Mouse (Mus musculus) gastrocnemius, postnatal 14 days (tissue): ENCODE results near the gene Cmas. TPM values are rescaled to one million over a fixed set of nuclear protein-coding genes. Genes with fewer than 3 reads are reported as not detected.

ENCODE experiments used
- DNase-seq: peaks from one replicate; pipeline ENCODE4 v3.0.0; 2021; ENCODE audit warnings: mixed read lengths
- intact Hi-C: fragments of 180-260 bp; cut with DNase I; formaldehyde crosslinking; loops from one replicate; pipeline ENCODE4 v1.15.1; 2025; ENCODE audit warnings: low total_unique reads
- total RNA-seq, 2 experiments: library from RNA; stranded (reverse); gene quantifications; 2 replicates each; pipeline ENCODE4 v1.2.3; 2021

The Cmas gene
- total RNA-seq, 2 experiments from 2014 or later = 24.9 to 31.1 TPM

GRCm38 (mm10) chr6:142788042-142788987 is 31.8 kb downstream of the Cmas start:
- intact Hi-C loops = loop anchor here (10.0 kb wide), 1 partner anchor 176 kb away; the partner anchor contains the start of gene St8sia1
- no peak for DNase-seq

DNA sequence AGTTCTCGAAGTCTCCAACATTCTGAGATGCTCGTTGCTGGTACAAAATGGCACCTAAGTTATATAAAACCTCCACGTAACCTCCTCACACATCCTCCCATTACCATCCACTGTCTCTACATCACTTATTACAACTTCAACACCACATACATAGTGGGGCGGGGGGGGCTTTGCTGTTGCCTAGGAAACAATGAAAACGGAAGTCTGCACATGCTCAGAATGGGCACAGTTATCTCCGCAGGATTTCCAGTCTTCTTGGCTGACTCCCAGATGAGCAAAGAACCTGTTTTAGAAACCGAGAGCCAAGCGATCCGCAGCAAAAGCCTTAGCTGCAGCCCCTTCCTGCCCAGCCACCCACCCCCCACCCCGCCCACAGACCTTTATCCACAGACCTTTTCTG is 33.2 kb downstream of the Cmas start:
- intact Hi-C loops = loop anchor here (10.0 kb wide), 1 partner anchor 175 kb away; the partner anchor contains the start of gene St8sia1
- DNase-seq = no peak

DNA sequence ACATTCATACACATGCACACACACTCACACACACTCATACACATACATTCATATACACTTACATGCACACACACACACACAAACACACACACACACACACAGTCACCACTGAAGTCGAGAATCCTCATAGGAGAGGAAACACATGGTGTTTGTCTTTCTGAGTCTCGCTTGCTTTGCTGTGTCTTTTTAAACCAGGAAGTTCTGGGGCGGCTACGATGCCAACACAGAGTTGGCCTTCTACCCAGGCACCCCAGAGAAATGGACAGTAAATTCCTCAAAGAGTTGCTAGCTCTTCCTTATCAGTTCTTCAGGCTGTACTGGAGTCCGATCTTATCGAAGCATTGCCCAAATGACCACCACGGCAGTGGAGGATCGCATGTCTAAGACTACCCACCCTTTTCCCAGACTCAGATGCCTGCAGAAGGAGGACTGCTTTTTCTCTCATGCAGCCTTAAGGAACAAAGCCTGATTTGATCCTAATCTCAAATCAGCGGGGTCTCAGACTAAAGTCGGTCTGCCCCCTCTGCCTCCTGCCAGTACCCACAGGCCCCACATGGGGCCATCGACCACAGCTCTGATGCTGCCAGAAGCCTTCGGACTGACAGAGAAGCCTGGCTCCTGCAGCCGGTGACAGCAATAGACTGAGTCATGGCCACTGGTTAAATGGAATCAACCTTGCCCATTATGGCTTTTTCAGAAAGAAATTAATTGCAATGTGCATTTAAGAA is 35.9 kb downstream of the Cmas start:
- intact Hi-C loops = no loop called here

GRCm38 (mm10) chr6:142793468-142793867 is 37.0 kb downstream of the Cmas start:
- intact Hi-C loops = no loop called here

More for the DNA sequence above, 35.9 kb downstream of the Cmas start:
- DNase-seq = no peak

GRCm38 (mm10) chr6:142795087-142795486 is 38.6 kb downstream of the Cmas start:
- no peak for DNase-seq
- intact Hi-C loops = no loop called here

More at GRCm38 (mm10) chr6:142793468-142793867, 37.0 kb downstream of the Cmas start:
- DNase-seq = no peak

DNA sequence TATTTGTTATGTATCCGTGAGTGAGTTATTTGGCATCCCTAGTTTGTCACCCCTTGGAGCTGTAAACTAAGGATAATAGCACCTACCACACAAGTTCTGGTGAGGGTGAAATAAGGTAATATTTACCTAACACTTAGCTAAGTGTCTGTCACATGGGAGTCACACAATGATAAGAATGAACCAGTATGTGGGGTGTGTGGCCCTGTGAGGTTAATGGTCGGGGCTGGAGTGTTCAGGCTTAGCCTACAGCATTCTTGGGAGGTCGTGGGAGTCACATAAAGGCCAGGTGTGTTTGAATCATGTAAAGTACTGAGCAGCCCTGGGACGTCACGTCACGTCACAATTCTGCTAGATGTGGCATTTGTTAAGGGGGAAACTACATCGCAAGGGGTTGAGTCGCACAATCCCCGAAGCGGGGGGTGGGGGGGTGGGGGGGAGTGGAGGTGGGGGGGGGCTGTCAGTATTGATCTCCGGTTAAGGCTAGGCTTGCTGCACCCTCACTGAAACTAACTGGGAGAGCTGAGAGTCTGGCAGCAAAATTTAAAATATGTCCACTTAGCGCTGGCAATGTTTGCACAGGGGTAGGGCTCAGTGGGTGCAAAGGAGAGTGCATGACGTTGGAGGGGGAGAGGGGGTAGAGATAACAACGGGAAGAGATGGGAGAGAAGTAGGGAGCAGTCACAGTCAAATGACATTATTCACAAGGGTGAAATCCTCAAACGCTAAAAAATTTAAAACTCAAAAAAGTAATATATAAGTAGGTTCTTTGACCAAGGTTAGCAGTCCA is 39.4 kb downstream of the Cmas start:
- intact Hi-C loops = no loop called here
- DNase-seq = no peak

- DNase-seq = no peak
- intact Hi-C loops = no loop called here
Observed at GRCm38 (mm10) chr6:142797996-142798395, 41.5 kb downstream of the Cmas start.

DNA sequence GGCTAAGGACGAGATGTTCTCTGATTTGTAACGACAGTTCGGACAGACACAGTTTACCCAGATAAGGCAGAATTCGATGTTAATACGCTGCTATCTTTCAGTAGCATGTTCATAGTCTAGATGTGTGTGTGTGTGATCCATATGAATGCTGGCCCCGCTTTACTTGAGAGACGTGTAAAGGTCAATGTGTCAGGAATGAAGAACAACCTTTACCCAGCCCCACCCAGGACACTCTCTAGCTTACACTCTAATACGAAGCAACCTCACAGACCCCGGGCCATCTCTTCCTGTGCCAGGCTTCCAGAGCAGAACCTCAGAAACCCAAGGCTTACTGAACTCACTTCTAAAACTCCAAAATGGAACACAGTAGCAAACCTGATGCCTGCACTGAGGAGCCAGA is 42.4 kb downstream of the Cmas start:
- DNase-seq = no peak
- intact Hi-C loops = no loop called here

DNA sequence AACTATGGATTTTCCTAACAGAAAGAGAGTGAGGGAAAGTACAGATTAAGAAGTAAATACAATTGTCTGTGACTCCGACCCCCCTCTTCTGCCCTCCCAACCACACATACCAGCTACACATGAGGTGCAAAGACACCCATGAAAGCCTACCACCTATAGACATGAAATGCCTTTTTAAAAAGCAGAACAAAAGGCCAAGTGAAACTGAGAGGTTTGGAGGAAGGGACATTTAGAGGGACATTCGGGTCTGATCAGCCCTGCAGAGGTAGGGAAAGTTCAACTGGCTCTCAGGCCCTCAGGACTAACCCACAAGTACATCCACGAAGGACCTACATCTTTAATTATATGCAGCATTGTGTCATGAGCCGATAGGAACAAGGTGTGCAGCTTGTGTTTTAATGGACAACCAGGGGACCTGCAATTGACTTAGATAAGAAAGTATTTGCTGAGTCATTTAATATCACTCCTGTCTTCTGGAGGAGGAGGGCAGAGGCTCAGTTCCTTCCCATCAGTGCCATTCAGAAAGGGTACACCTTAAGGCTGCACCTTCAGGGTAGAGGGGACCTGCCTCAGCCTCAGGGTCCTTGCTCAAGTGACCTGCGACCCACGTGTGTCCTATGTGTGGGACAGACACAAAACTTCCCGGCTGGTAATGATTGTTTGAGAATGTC is 43.4 kb downstream of the Cmas start:
- intact Hi-C loops = no loop called here
- no peak for DNase-seq

- DNase-seq = no peak
- intact Hi-C loops = no loop called here
Observed at GRCm38 (mm10) chr6:142801687-142802086, 45.2 kb downstream of the Cmas start.

DNA sequence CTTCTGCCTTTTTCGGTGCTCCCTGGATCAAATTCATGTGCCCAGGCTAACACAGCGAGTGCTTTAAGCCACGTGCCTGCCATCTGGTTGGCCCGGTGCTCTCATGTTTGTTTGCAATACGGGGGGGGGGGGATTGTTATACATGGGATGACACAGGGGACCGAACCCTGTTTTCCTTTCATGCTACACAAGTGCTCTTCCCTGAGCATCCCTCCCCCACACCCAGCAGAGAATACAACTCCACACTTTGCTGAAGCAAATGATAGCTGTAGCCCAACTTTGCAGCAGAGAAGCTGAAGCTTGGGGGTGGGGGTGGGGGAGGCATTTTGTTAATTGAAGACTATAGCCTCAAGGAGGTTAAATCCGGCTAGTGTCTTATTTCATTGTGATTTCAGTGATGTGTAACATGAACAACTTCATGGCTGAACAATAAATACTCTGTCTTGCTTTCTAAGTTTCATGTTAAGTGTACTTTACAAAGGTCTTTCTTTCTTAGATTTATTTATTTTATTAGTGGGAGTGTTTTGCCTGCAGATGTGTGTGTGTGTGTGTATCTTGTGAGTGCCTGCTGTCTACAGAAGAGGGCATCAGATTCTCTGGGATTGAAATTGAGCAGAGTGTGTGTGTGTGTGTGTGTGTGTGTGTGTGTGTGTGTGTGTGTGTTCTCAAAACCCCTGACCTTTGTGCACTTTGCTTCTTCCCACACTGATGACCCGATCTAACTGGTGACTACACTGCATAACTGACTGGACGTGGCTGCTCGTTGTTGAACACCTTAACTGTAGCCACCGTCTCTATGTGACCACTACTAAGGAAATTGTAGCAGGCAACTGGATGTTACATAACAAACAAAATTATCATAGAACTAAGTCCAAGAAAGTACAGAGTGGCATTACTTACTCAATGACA is 46.4 kb downstream of the Cmas start:
- no peak for DNase-seq
- intact Hi-C loops = no loop called here

DNA sequence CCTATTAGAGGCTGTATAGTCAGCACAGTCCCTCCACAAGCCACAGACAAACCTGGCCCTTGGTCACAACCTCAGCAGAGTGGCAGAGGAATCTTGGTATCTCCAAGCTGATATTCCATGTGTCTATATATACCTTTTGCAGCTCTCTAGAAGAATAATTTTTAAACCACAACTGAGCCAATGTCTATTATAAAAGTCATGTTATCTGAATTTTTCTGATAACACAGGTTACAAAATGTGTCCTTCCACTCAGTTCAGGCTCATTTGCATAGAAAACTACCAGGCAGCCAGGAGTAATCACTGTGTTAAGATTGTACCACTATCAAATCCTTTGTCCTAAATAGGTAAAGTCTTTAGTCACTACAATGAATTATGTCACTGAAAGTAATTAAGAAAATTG is 47.9 kb downstream of the Cmas start, which contains the start of gene Sult6b2:
Sult6b2 (minus strand) TSS at position 101 of the 400 bp plus-strand sequence.
- intact Hi-C loops = no loop called here
- no peak for DNase-seq

GRCm38 (mm10) chr6:142806326-142806725 is 49.8 kb downstream of the Cmas start:
- no peak for DNase-seq
- intact Hi-C loops = no loop called here

DNA sequence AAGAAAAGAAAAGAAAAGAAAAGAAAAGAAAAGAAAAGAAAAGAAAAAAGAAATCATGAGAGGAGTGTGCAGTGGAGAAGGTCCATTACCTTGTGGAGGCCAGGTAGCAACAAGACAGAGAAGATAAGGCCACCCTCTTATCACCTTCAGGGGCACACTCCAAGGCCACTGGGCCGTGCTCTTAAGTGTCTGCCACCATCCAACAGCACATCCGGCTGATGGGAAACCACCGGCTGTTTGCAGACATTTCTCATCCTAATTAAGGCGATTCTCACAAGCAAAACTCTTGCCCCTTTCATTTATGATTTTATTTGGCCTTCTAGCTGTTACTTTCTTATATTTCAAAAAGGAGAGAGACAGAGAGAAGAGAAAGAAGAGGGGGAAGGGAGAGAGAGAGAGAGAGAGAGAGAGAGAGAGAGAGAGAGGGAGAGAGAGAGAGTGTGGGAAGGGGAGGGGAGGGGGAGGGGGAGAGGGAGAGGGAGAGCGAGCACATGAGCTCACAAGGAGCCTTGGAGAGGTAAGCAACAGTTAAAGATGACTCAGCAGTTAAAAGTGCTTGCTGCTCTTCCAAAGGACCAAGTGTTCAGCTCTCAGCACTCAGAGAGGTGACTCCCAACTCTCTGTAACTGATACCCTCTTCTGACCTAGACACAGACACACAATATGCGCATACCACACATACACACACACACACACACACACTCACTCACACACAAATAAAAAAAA is 53.0 kb downstream of the Cmas start:
- DNase-seq = no peak
- intact Hi-C loops = no loop called here

DNA sequence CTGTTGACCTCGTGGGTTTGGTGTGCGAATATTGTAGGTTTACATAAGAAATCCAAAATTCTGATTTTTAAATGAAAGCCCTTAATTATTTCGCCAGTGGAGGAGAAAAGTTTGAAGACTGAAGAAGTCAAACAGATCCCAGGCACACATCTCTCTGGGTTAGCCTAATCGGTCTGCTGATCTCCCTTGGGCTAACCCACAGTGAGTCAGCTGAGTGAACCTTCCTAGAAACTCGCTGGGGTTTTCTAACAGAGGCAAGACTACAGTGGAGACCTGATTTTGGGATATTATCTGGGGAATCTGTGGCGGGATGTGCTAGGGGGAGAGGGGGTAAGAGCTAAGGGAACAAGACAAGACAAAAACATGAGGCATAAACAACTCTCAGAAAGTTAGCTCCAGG is 53.8 kb downstream of the Cmas start:
- intact Hi-C loops = no loop called here

DNA sequence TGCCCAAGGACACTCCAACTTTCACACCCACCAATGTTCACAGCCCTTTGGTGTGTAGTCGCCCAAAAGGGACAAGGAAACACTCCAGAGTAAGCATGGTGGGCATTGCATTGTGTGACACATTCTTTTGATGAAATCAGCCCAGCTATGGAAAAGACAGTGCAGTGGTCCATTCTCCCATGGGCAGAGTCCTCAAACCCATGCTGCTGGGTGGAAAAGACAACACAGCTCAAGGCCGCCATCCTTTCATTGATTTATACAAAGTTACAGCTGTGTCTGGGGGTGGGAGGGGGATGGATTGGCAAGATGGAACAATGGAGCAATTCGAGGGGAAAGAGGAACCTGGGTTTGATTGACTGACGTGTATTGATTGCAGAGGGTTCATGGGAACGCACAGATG is 56.5 kb downstream of the Cmas start:
- DNase-seq = no peak

More for the DNA sequence above, 53.8 kb downstream of the Cmas start:
- DNase-seq = no peak

GRCm38 (mm10) chr6:142814011-142814410 is 57.5 kb downstream of the Cmas start:
- intact Hi-C loops = loop anchor here (1.0 kb wide), 1 partner anchor 35 kb away; no protein-coding TSS in a partner anchor
- DNase-seq = no peak

More for the DNA sequence above, 56.5 kb downstream of the Cmas start:
- intact Hi-C loops = no loop called here
